Mouse (Mus musculus): ENCODE results near the gene Pkd1l2.

The Pkd1l2 gene

DNA sequence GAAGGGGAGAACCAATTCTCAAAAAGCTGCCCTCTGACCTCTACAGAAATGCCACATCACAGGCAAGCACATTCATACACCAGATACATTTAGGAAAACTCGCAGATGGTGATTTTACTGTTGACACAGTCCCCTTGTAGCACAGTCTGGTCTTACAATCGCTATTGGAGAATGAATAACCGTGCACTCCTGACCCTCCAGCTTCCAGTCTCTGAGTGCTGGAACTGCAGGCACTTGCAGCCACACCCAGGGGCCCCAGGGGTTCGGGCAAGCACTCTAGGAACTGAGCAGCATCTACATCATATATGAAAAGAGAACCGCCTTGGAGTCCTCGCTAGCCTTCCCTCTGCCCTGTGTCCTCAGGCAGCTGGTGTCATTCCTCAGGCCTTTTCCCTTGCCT is 50.8 kb downstream of the Pkd1l2 start:
- no peak for DNase-seq

DNA sequence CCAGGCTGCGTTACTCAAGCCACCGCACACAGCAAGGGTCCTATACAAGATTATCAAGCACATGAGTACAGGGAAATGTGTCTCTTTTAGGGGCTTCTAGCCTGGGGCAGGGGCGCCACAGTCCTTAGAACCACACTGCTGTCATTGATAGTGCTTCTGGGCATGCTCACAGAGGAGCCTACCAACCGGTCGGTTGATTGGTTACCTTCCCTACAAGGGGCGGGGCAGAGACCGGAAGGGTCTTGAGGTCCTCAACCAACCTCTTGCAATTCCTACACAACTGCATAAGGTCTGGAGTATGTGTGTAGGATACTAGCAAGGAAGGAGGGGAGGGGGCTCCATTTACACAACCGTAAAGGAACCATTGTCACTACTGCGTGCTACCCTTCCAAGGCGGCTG is 53.6 kb downstream of the Pkd1l2 start:
- no peak for DNase-seq

DNA sequence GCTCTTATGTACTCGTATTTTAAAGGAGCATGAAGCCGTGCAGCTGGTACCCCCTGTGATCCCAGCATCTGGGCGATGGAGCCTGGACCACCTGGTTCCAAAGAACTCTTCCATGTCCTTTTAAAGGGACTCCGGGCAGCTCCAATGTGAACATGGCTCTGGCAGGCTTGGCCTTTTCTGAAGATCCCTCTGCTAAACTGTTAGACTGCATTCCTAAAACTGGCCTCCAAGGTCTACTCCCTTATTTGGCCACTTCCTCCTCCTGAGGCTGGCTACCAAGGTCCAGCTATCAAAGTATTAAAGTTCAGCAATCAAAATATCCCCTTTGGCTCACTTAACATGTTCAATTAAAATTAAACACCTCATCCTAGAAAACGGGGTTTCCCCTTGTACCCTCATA is 54.6 kb downstream of the Pkd1l2 start:
- DNase-seq, result no peak

DNA sequence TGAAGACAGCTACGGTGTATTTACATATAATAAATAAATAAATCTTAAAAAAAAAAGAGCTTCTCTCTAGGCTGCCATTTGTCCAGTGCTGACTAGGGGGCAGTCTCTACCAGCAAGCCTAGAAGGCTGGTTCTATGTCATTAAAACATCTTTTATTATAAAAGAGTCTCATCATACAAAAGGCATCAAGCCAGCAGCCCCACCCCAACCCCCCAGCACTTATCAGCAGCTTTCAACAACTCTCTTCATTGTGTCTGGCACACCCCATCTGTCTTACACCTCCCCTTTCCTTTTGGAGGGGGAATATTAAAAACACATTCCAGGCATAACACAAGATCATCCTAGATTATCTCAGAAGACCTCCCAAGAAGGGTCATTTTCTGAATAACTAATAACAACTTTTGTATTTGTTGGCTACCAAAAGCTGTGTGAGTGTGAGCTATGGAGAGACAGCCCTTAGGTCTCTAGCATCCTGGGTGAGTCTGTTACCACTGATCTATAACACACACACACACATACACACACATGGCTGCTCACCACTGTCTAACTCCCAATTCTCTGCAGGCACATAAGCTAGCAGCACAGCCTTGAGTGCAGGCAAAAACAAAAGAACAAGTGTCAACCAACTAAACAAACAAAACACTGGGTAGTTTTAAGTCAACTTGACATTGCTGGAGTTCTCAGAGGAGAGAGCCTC is 59.8 kb downstream of the Pkd1l2 start:
- no peak for DNase-seq

DNA sequence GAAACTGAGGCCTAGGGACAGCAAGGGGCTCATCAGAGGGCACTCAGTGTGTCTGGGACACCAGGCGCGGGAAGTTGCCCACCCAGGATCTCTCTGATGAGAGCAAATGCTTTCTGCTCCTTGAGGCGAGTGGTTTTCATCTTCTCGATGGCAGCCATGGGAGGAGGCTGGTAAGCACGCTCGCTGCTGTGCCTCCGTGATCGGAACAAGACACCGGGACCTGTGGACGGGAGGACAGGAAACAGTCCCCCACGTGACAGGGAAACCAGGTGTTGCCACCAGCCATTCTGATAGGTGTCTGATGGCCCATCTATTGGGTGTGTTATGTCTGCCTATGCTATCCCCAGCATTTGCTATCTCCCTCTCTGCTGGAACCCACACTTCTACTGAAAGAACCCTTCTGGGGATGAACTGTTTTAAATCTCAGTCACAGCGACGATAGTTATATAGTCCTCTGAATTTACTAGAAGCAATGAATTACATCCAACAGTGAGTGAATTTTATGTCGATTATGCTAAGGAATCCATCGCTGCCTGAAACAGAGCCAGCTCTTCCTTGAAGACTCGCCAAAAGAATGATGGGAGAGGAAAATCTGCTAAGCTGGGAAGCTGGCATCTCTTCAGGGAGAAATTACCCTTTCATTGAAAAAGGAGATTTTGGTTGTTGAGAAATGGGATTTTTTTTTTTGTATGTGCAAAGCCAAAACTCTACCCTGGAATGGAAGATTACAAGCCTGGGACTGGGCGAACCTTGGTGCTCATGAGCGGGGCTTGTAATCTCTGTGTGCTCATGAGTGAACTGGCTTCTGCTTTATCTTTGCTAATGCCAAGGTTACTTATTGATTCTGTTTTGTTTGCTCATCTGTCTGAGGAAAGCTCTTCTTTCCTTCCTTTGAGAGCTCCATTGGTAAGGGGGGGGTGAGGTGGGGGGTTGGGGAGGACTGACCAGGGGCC is 62.6 kb downstream of the Pkd1l2 start:
- DNase-seq, result no peak

DNA sequence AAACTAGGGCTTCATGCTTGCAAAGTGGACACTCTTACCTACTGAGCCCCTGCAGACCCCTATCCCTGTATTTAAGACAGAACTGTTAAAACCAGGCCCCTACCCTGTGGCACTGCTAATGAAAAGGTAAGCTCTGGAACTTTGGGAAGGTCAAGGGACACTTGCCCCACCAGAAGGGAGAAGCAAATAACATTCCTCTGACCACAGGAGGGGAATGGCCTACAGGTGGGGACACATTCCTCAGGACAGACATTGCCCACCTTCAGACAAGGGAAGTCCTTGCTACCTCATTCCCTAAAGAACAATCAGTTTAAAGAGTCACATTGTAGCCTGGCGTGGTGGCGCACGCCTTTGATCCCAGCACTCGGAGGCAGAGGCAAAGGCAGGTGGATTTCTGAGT is 64.4 kb downstream of the Pkd1l2 start:
- DNase-seq, result no peak

DNA sequence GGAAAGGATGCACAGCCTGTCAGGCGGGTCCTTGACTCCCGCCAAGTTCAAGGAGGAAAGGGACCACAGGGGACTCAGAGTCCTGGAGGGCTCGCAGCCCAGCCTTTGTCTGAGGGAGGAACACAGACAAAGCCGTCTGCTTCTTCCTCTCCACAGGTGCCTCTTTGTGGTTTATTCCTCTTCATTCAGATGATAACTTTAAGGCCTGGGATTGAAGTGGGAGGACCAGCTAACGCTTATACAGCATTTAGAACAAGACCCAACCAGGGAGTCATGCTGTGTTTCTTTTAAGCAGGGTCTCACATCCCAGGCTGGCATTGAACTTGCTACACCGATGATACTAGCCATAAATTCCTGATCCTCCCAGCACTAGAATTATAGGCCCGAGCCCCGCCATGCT is 65.2 kb downstream of the Pkd1l2 start:
- DNase-seq, result no peak

GRCm38 (mm10) chr8:117015670-117016069 is 66.6 kb downstream of the Pkd1l2 start:
- no peak for DNase-seq

DNA sequence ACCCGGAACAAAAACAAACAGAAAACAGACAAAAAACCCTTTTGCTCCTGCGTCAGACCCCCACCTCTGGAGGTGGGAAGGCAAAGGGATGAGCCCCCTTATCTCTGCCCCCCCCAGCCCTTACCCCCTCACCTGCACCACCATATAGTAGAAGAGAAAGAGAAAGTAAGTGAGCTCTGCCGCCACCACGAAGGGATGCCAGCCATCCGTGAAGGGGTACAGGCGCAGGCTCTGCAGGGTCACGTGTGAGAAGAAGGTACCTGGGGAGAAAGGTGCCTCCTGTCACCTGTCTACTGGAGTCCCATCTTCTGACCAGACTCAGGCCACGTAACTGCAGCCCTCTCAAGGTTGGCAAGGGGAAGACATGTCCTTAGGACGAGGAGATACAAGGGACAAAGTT is 70.9 kb downstream of the Pkd1l2 start:
- no peak for DNase-seq

GRCm38 (mm10) chr8:116994016-116994716 is 88.1 kb downstream of the Pkd1l2 start:
- DNase-seq, result peak; percentile 13

- peak; percentile 98 for DNase-seq
Observed at GRCm38 (mm10) chr8:116993095-116993867, 89.0 kb downstream of the Pkd1l2 start, which contains the start of gene Gcsh. Gcsh (minus strand) TSS chr8:116993537.

- no peak for DNase-seq
Observed at GRCm38 (mm10) chr8:116992176-116992971, 89.9 kb downstream of the Pkd1l2 start.

DNA sequence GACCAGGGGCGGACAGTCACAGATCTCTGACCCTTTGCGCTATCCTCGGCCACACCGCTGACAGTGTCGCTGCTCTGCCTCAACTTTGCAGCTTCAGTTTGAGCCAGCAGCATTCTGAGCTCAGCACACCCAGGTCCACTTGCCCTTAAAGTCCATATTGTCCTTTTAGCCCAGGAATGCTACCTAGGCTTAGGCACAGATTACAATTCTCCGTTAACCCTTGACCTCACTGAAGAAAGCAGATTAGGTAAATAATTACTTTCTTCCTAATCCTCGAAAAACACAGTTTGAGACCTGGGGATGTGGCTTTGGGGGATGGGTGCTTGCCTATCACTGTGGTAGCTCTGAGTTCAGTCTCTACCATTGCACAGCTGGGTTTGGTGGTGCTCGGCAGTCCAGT is 91.0 kb downstream of the Pkd1l2 start:
- DNase-seq, result no peak

DNA sequence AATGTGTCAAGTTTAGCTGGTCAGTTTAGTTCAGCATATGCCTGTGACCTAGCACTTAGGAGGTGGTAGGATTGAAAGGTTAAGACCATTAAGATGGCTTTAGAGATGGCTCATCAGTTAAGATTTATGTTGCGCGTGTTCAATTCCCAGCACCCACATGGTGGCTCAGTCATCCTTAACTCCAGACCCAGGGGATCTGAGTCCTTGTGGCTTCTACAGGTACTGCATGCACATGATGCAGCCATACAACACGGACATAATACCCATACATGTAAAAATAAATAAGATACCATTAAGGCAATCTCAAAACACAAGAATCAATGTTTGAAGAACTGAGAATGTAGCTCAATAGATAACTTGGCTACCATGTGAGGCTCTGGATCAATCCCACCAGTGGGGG is 92.4 kb downstream of the Pkd1l2 start:
- DNase-seq, result no peak

DNA sequence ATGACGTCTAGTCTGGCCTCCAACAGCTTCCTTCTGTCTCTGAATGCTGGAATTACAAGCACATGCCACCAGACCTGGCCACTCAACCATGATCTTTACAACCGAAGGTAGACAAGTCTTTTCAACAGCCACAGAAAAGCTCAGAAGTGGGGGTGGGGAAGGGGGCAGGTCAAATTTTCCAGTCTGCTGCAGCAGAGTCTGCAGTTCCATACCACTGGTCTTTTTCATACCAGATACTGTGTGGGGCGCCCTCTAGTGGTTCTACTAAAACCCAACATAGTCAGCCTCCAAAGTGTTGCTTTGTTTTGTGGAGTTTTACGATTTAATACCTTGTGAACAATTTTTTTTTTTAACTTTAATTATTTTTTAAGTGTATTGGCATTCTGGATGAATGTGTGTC is 102.1 kb downstream of the Pkd1l2 start:
- DNase-seq, result peak; percentile 36

DNA sequence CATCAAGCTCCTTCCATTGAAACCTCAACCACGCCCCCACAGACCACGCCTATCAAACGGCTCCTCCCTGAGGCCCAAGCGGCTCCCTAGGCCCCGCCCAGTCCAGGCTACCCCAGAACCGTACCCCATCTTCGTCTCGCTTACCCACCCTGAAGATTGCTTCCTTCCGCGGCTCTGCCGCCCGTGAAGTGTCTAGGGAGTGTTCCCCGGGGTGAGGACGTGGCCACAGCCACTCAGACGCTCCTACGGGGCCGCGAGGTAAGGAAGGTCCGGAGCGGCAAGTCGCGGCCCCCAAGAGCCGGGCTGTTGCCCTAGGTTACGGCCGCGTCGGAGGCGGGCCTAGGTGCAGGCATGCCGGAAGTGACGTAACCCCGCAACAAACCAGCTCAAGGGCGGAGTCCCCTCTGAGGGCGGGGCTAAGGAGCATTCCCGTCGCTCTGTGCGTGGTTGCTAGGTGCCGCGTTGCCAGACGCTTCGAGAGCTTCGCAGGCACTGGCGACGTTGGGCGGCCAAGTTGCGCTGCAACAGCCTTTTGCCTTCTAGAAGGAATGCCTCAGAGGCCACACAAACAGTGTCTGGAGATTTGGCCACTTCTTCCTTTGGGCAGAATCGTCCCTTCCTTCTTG is 103.5 kb downstream of the Pkd1l2 start, which contains the start of gene 1700030J22Rik:
Gene 1700030J22Rik, minus strand, starts transcription at position 329 of the 626 bp plus-strand sequence.
- DNase-seq, result peak; percentile 98

GRCm38 (mm10) chr8:116978052-116978451 is 104.2 kb downstream of the Pkd1l2 start:
- DNase-seq, result no peak

DNA sequence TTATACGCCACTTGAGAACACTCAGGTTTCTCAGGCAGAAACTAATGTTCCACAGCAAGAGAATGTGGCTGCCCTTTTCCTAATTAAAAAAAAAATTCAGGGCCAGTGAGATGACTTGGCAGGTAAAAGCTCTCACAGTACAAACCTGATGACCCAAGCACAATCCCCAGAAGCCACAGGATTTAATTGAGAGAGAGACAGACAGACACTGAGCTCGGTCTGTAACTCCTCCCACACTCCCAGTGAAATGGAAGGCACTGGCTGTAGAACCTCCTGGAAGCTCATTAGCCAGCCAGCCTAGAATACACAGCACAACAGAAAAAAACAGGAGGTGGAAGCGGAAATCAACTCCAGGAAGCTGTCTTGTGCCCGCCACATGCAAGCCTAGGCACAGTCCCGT is 106.6 kb downstream of the Pkd1l2 start:
- no peak for DNase-seq

DNA sequence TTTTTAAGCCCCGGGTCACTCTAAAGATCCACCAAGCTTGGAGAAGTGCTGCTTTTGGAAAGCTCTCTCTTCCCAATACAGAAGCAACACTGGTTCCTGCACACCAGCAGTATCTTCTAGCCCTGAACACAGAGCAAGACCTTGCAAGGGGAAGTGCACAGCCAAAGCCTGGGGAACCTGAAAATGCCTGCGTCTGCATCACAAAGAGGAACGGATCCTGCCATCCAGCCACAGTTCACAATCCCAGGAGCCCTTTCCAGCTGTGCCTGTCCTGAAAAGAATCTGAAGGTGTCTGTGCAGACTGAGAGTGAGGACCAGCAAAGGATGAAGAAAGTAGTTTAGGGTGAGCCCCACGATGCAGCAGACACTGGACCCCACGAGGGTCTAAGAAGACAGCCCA is 107.2 kb downstream of the Pkd1l2 start:
- no peak for DNase-seq

GRCm38 (mm10) chr8:116969531-116969930 is 112.7 kb downstream of the Pkd1l2 start:
- no peak for DNase-seq

DNA sequence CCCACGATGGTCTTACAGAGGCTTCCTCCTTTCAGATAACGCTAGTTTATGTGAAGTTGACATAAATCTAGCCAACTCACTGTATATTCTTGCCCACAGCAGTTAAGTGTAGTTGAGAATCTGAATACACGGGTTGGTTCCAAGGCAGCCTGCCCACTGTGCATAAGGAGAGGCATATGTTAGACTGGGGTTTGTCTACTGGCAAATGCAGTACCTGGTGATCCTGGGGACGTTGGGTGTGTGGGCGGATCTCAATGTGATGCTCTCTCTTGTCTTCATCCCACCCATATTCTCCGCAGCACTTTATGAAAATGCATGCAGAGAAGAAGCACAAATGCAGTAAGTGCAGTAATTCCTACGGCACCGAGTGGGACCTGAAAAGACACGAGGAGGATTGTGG is 127.8 kb downstream of the Pkd1l2 start:
- no peak for DNase-seq
